Mouse (Mus musculus) intestine, postnatal 0 days (tissue): ENCODE measurements around the gene Klk1b8. TPM values are rescaled to one million over a fixed set of nuclear protein-coding genes. Genes with fewer than 3 reads are reported as not detected.
"Not testable (repeated sequence)": the region's sequence is repeated elsewhere in the genome, so short reads cannot be mapped to it uniquely, and the experiment has no call there.

Experiments
- ATAC-seq: fragments of 200-750 bp; cut with Nextera tagmentation; 2 replicates; pipeline ENCODE4 v1.8.0; 2017; ENCODE audit warnings: mild to moderate bottlenecking, moderate TSS enrichment, moderate library complexity
- H3K27ac ChIP-seq: fragments of 300-500 bp; sonication (generic); 2 replicates; pipeline ENCODE4 v1.5.1; 2014; ENCODE audit warnings: mild to moderate bottlenecking, low read depth, low read length, moderate library complexity
- H3K27me3 ChIP-seq: fragments of 300-500 bp; sonication (generic); replicated peaks from 2 replicates; pipeline ENCODE4 v1.6.1; 2014; ENCODE audit warnings: low read length, mixed read lengths; ENCODE audit not compliant: control insufficient read depth, insufficient read depth
- H3K36me3 ChIP-seq: fragments of 300-500 bp; sonication (generic); 2 replicates; pipeline ENCODE4 v1.6.1; 2014; ENCODE audit warnings: mild to moderate bottlenecking, moderate library complexity; ENCODE audit not compliant: control insufficient read depth, insufficient read depth
- H3K4me1 ChIP-seq: fragments of 300-500 bp; sonication (generic); replicated peaks from 2 replicates; pipeline ENCODE4 v1.6.1; 2014; ENCODE audit warnings: antibody characterized with exemption, low read length, mixed read lengths; ENCODE audit not compliant: control insufficient read depth, insufficient read depth
- H3K4me2 ChIP-seq: fragments of 300-500 bp; sonication (generic); replicated peaks from 2 replicates; pipeline ENCODE4 v1.6.1; 2014; ENCODE audit warnings: low read depth, mild to moderate bottlenecking, moderate library complexity
- H3K4me3 ChIP-seq: fragments of 300-500 bp; sonication (generic); 2 replicates; pipeline ENCODE4 v1.5.1; 2014; ENCODE audit warnings: low read depth, low read length
- H3K9ac ChIP-seq: fragments of 300-500 bp; sonication (generic); 2 replicates; pipeline ENCODE4 v1.6.1; 2014; ENCODE audit warnings: mild to moderate bottlenecking, low read depth, low read length
- H3K9me3 ChIP-seq: fragments of 300-500 bp; sonication (generic); 2 replicates; pipeline ENCODE4 v1.6.1; 2016; ENCODE audit warnings: mixed run types; ENCODE audit not compliant: control insufficient read depth
- CTCF ChIP-seq: sonication (generic); IDR thresholded peaks from 2 replicates; pipeline ENCODE4 v1.5.1; 2016; ENCODE audit warnings: low read depth, mild to moderate bottlenecking, control low read depth, antibody characterized with exemption, moderate library complexity
- WGBS: fragments of 180-500 bp; shearing (Covaris S2); extraction: QIAGEN DNeasy Blood & Tissue Kit; methylation state at CpG from one replicate; pipeline ENCODE4 v1.1.7; 2014; 5-methylcytosine and 5-hydroxymethylcytosine counted together
- polyA plus RNA-seq: library from polyadenylated mRNA; unstranded; fragments of >200 nt; fragmentation: Nextera tagmentation; extraction: Ambion mirVana; gene quantifications from 2 replicates; pipeline ENCODE4 v1.2.1, GENCODE M21; 2015

The Klk1b8 gene
- polyA plus RNA-seq, 1 experiment from 2014 or later = not detected

DNA sequence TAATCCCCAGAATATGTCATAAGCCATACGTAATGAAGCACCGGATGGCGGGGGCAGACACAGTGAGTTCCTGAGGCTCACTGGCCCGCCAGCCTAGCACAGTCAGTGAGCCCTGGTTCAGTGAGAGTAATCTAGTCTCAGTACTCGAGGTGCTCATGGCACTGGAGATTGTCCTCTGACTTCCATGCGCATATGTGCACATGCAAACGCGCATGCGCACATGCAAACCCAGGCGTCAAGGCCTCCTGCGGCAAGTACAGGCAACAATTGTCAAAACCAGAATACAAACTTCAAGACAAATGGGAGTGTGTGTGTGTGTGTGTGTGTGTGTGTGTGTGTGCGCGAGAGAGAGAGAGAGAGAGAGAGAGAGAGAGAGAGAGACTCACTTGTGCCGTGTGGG, 13.9 kb upstream of the Klk1b8 start:
- no peak for TF ChIP-seq CTCF
- Histone ChIP-seq H3K4me3 (no peak overlapping the region), H3K36me3 (no peaks in the 10 kb centered on the region), H3K9me3 (no peaks in the 10 kb centered on the region), H3K27me3 (no peaks in the 10 kb centered on the region), H3K27ac (no peak overlapping the region), H3K4me2 (no peak overlapping the region), H3K4me1 (no peaks in the 10 kb centered on the region), H3K9ac (no peak overlapping the region)
- WGBS = 83% methylated on average over 14 of the region's 14 CpGs
- ATAC-seq = no peak

DNA sequence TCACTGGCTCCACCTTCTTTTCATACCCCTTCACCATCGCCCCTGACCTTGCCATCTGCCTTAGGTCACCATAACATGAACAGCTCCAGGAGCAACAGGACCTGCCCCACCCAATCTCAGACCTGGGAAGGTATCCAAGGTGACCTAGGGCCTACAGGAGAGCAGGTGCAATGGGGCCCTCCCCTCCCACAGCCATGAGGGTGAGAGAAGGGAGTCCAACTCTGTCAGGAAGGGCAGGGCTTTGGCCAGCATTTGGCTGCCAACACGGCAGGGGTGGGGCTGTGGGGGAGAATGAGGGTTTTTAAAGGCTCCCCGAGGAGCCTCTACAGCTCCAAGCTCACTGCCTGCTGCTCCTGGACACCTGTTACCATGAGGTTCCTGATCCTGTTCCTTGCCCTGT, 8.2 kb upstream of the Klk1b8 start:
- not testable (repeated sequence) for H3K36me3 ChIP-seq, H3K4me1 ChIP-seq, ATAC-seq, H3K27me3 ChIP-seq, H3K9ac ChIP-seq, H3K4me3 ChIP-seq, H3K27ac ChIP-seq, H3K9me3 ChIP-seq, H3K4me2 ChIP-seq
- 44% methylated on average over 3 of the region's 3 CpGs for WGBS

DNA sequence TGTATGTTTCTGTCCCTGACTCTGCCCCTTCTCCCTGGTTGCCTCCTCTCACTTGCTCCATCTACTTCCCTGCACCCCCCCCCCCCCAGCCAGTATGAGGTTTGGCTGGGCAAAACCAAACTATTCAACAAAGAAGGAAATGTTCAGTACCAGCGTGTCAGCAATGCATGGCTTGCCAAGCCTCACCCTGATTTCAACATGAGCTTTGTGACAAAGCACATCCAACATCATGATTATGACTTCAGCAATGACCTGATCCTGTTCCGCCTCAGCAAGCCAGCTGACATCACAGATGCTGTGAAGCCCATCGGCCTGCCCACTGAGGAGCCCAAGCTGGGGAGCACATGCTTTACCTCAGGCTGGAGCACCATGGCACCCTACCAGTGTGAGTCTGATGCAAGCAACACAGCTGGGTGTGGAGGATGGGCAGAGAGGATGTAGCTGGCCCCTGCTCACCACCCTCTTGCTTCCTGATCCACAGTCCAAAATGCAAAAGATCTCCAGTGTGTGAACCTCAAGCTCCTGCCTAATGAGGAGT, 5.7 kb upstream of the Klk1b8 start:
- H3K4me2 ChIP-seq = no peak overlapping the region
- H3K4me3 ChIP-seq = no peak overlapping the region
- H3K36me3 ChIP-seq = no peaks in the 10 kb centered on the region
- H3K9me3 ChIP-seq = no peaks in the 10 kb centered on the region
- WGBS = 70% methylated on average over 3 of the region's 3 CpGs
- H3K9ac ChIP-seq = no peak overlapping the region
- ATAC-seq = no peak
- no peaks in the 10 kb centered on the region for H3K4me1 ChIP-seq
- no peaks in the 10 kb centered on the region for H3K27me3 ChIP-seq
- no peak overlapping the region for H3K27ac ChIP-seq
- TF ChIP-seq CTCF = no peak

DNA sequence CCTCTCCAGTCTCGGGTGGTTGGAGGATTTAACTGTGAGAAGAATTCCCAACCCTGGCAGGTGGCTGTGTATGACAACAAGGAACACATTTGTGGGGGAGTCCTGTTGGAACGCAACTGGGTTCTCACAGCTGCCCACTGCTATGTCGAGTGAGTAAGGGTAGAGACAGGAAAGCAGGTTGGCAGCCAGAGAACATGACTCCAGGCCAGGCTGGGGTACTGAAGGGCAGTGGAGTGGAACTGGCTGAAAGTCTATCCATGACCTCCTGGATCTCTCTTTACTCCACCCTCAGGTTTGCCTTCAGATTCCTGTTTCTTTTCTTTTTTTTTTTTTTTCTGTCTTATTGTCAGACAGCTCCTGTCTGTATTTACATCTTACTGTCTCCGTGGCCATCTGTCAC, 2.2 kb downstream of the Klk1b8 start:
- no peak overlapping the region for H3K4me3 ChIP-seq
- WGBS = 68% methylated on average over 4 of the region's 4 CpGs
- H3K4me2 ChIP-seq = no peak overlapping the region
- TF ChIP-seq CTCF = no peak
- no peaks in the 10 kb centered on the region for H3K9me3 ChIP-seq
- H3K9ac ChIP-seq = no peak overlapping the region
- H3K4me1 ChIP-seq = no peaks in the 10 kb centered on the region
- no peaks in the 10 kb centered on the region for H3K27me3 ChIP-seq
- H3K27ac ChIP-seq = no peak overlapping the region
- no peaks in the 10 kb centered on the region for H3K36me3 ChIP-seq
- no peak for ATAC-seq

DNA sequence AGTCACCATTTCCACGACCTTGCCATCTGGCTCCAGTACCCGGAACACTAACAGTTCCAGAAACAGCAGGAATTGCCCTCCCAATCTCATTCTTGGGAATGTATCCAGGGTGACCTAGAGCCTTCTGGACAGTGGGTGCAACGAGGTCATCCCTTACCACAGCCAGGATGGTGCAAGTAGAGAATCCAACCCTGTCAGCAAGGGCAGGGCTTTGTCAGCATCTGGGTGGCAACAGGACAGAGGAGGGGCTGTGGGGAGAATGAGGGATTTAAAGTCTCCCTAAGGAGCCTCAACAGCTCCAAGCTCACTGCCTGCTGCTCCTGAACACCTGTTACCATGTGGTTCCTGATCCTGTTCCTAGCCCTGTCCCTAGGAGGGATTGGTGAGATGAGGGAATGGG, 16.0 kb downstream of the Klk1b8 start, which contains the start of gene Klk1b1:
Gene Klk1b1 (plus strand): TSS at position 301 of the 400 bp plus-strand sequence.
- H3K4me2 ChIP-seq = no peak within 1 kb of the TSS
- no peak for TF ChIP-seq CTCF
- no peak within 1 kb of the TSS for H3K9ac ChIP-seq
- WGBS = 72% methylated on average over 3 of the region's 3 CpGs
- no peaks in the 10 kb centered on the region for H3K4me1 ChIP-seq
- no peak for ATAC-seq
- no peak within 1 kb of the TSS for H3K4me3 ChIP-seq
- H3K36me3 ChIP-seq = no peaks in the 10 kb centered on the region
- H3K27me3 ChIP-seq = no peaks in the 10 kb centered on the region
- H3K9me3 ChIP-seq = no peaks in the 10 kb centered on the region
- no peak within 1 kb of the TSS for H3K27ac ChIP-seq

DNA sequence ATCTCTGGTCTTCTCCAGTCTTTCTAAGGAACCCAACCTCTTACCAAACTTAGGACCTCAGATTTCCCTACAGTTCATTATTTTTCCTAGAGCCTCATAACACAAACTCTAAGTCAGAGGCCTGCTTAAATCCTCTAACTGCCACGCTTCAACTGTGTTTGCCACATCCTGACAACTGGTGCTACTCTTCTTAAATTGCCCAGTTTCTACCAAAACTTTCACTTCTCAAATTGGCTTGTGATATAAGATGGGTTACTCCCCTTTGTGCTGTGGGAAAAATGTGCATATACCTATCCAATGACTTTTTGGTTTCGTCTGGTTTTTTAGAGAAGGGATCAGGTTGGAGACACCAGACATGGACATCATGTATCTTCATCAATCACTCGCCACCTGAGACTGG, 16.6 kb downstream of the Klk1b8 start:
- Histone ChIP-seq H3K27ac (no peak overlapping the region), H3K4me3 (no peak overlapping the region), H3K4me1 (no peaks in the 10 kb centered on the region), H3K27me3 (no peaks in the 10 kb centered on the region), H3K9me3 (no peaks in the 10 kb centered on the region), H3K9ac (no peak overlapping the region), H3K36me3 (no peaks in the 10 kb centered on the region), H3K4me2 (no peak overlapping the region)
- no peak for TF ChIP-seq CTCF
- 71% methylated on average over 3 of the region's 3 CpGs for WGBS
- no peak for ATAC-seq

GRCm38 (mm10) chr7:43967612-43968011, 17.1 kb downstream of the Klk1b8 start:
- H3K9me3 ChIP-seq = no peaks in the 10 kb centered on the region
- TF ChIP-seq CTCF = no peak
- no peak overlapping the region for H3K9ac ChIP-seq
- H3K36me3 ChIP-seq = no peaks in the 10 kb centered on the region
- H3K4me3 ChIP-seq = no peak overlapping the region
- no peak for ATAC-seq
- no peak overlapping the region for H3K4me2 ChIP-seq
- WGBS = 82% methylated on average over 2 of the region's 2 CpGs
- no peaks in the 10 kb centered on the region for H3K27me3 ChIP-seq
- no peak overlapping the region for H3K27ac ChIP-seq
- no peaks in the 10 kb centered on the region for H3K4me1 ChIP-seq

DNA sequence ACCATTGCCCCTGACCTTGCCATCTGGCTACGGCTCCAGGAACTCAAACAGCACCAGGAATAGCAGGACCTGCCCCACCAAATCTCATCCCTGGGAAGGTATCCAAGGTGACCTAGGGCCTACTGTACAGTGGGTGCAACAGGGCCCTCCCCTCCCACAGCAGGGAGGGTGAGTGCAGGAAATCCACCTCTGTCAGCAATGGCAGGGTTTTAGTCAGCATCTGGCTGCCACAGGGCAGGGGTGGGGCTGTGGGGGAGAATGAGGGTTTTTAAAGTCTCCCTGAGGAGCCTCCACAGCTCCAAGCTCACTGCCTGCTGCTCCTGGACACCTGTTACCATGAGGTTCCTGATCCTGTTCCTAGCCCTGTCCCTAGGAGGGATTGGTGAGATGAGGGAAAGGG, 25.3 kb downstream of the Klk1b8 start, which contains the start of gene Klk1b9:
Gene Klk1b9 (plus strand): TSS at position 301 of the 400 bp plus-strand sequence.
- not testable (repeated sequence) for H3K27me3 ChIP-seq, H3K4me1 ChIP-seq, H3K9me3 ChIP-seq, H3K4me2 ChIP-seq, H3K4me3 ChIP-seq, H3K36me3 ChIP-seq, H3K27ac ChIP-seq, ATAC-seq, H3K9ac ChIP-seq
- 78% methylated on average over 1 of the region's 1 CpGs for WGBS
